Mouse (Mus musculus) liver, embryonic 14.5 days (tissue): ENCODE results near the gene Il12rb1.

Experiments
- CTCF ChIP-seq: IDR thresholded peaks from 2 replicates; pipeline ENCODE4 v1.5.1; 2016; ENCODE audit warnings: antibody characterized with exemption, low read depth, control low read depth
- EP300 ChIP-seq: IDR thresholded peaks from 2 replicates; pipeline ENCODE4 v1.6.1; 2016; ENCODE audit warnings: antibody characterized with exemption, low read depth

GRCm38 (mm10) chr8:70772075-70772474 lies 36.2 kb upstream of the Il12rb1 start:
- TF ChIP-seq CTCF (no peak), EP300 (no peak)
